Mouse (Mus musculus) stomach, postnatal 0 days (tissue): ENCODE results near the gene Gm21954. TPM values are rescaled to one million over a fixed set of nuclear protein-coding genes. Genes with fewer than 3 reads are reported as not detected.
A peak's percentile ranks its signal among the peaks of the same experiment; 100 is the strongest.

Experiments used
- ATAC-seq: fragments of 200-750 bp; cut with Nextera tagmentation; 2 replicates; pipeline ENCODE4 v1.8.0; 2017; ENCODE audit not compliant: low FRiP score, low TSS enrichment
- DNase-seq: peaks from one replicate; pipeline ENCODE4 v3.0.0-alpha.2; 2016; ENCODE audit warnings: low spot score
- H3K27ac ChIP-seq: fragments of 300-500 bp; sonication (generic); replicated peaks from 2 replicates; pipeline ENCODE4 v1.5.1; 2014; ENCODE audit warnings: mild to moderate bottlenecking, control low read depth
- H3K27me3 ChIP-seq: fragments of 300-500 bp; sonication (generic); 2 replicates; pipeline ENCODE4 v1.6.1; 2014; ENCODE audit warnings: low read length; ENCODE audit not compliant: control insufficient read depth, insufficient read depth
- H3K36me3 ChIP-seq: fragments of 300-500 bp; sonication (generic); 2 replicates; pipeline ENCODE4 v1.6.1; 2014; ENCODE audit warnings: low read length, mixed read lengths; ENCODE audit not compliant: control insufficient read depth, insufficient read depth
- H3K4me1 ChIP-seq: fragments of 300-500 bp; sonication (generic); replicated peaks from 2 replicates; pipeline ENCODE4 v1.6.1; 2014; ENCODE audit warnings: antibody characterized with exemption; ENCODE audit not compliant: control insufficient read depth, insufficient read depth
- H3K4me2 ChIP-seq: fragments of 300-500 bp; sonication (generic); replicated peaks from 2 replicates; pipeline ENCODE4 v1.6.1; 2014; ENCODE audit warnings: low read depth, mild to moderate bottlenecking, control low read depth, moderate library complexity
- H3K4me3 ChIP-seq: fragments of 300-500 bp; sonication (generic); 2 replicates; pipeline ENCODE4 v1.5.1; 2014; ENCODE audit warnings: low read depth, low read length, control low read depth
- H3K9ac ChIP-seq: fragments of 300-500 bp; sonication (generic); 2 replicates; pipeline ENCODE4 v1.6.1; 2014; ENCODE audit warnings: mild to moderate bottlenecking, low read length, control low read depth, mixed read lengths
- H3K9me3 ChIP-seq: fragments of 300-500 bp; sonication (generic); 2 replicates; pipeline ENCODE4 v1.6.1; 2016; ENCODE audit warnings: low read length; ENCODE audit not compliant: control insufficient read depth
- CTCF ChIP-seq: IDR thresholded peaks from 2 replicates; pipeline ENCODE4 v1.5.1; 2016; ENCODE audit warnings: antibody characterized with exemption, low read depth, mild to moderate bottlenecking, moderate library complexity
- EP300 ChIP-seq: optimal IDR thresholded peaks from 2 replicates; pipeline ENCODE3; 2016; ENCODE audit warnings: antibody characterized with exemption
- WGBS: fragments of 180-500 bp; shearing (Covaris S2); extraction: QIAGEN DNeasy Blood & Tissue Kit; methylation state at CpG from one replicate; pipeline ENCODE4 v1.1.7; 2014; 5-methylcytosine and 5-hydroxymethylcytosine counted together
- polyA plus RNA-seq: library from polyadenylated mRNA; unstranded; fragments of >200 nt; fragmentation: Nextera tagmentation; extraction: Ambion mirVana; gene quantifications from 2 replicates; pipeline ENCODE4 v1.2.1, GENCODE M21; 2015

Gene Gm21954
- polyA plus RNA-seq, 1 experiment from 2014 or later: not detected

DNA sequence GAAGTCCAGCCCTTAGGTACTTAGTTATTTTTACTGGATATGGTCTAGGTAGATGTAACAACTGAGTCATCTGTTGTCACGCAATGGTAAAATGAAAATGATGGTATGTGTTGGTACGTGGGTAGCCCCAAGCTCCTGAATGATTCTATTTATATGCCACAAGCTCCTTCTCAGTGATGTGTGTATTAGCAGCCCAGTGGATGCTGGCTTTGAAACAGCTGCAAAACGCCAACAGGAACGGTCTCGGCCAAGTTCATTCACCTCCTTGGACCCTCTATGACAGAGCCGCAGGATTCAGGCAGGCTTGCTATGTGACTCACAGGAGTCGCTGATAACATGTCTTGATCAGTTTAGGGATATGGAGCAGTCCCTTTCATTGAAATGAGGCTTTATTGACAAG is 38.2 kb upstream of the Gm21954 start:
- DNase-seq (no peak), ATAC-seq (no peak)
- Histone ChIP-seq H3K9me3 (no peaks in the 10 kb centered on the region), H3K36me3 (no peaks in the 10 kb centered on the region), H3K27ac (no peak overlapping the region), H3K4me1 (no peaks in the 10 kb centered on the region), H3K4me3 (no peak overlapping the region), H3K4me2 (no peak overlapping the region), H3K9ac (no peak overlapping the region), H3K27me3 (no peaks in the 10 kb centered on the region)
- WGBS: 64% methylated on average over 7 of the region's 7 CpGs
- TF ChIP-seq CTCF (no peak), EP300 (no peak)

DNA sequence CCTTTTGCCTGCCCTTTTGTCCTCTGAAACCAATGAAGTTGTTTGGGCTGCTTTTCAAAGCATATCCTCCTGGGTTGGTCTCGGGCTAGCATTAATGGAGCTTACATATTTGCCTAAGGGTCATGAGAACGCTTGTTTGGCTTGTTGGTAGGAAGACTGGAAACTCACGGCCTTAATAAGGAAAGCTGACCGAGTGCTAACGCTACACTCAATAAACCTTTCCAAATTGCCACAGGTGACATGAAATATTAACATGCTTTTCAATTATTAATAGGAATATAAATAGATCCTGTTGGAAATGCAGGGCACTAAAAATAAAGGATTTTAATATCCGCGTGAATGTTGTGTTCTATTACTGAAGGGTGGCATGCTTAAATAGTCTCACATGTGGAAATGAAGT is 27.3 kb upstream of the Gm21954 start:
- WGBS: 79% methylated on average over 7 of the region's 7 CpGs
- H3K4me3 ChIP-seq: no peak overlapping the region
- no peaks in the 10 kb centered on the region for H3K4me1 ChIP-seq
- H3K9me3 ChIP-seq: no peaks in the 10 kb centered on the region
- TF ChIP-seq CTCF (no peak), EP300 (no peak)
- ATAC-seq (no peak), DNase-seq (no peak)
- H3K36me3 ChIP-seq: no peaks in the 10 kb centered on the region
- H3K9ac ChIP-seq: no peak overlapping the region
- no peak overlapping the region for H3K4me2 ChIP-seq
- H3K27me3 ChIP-seq: no peaks in the 10 kb centered on the region
- H3K27ac ChIP-seq: no peak overlapping the region

DNA sequence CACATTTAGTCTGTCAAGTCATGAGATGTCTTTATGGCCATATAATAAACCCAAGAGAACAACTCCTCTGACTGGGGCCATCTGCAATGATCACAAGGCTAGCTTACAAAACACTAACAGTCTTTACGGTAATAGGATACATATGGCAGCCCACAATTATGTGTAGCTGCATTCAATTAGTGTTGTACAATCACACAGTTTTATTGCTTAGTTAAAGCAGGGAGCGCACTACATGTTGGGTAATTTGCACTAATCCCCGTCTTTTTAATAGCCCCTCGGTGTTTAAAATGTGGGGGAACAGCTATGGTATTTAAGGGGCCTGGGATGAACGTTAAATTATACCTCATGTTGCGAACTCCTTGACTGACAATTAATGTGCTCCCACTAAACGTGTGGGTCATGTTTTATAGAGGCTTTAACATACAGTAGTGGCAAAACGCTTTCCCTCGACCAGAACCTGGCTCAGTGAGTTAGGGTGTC is 24.5 kb upstream of the Gm21954 start:
- Histone ChIP-seq H3K27me3 (no peaks in the 10 kb centered on the region), H3K4me1 (no peaks in the 10 kb centered on the region), H3K4me3 (no peak overlapping the region), H3K27ac (no peak overlapping the region), H3K36me3 (no peaks in the 10 kb centered on the region), H3K9me3 (no peaks in the 10 kb centered on the region), H3K4me2 (no peak overlapping the region), H3K9ac (no peak overlapping the region)
- WGBS: 78% methylated on average over 9 of the region's 9 CpGs
- no peak for DNase-seq
- TF ChIP-seq CTCF (no peak), EP300 (no peak)
- no peak for ATAC-seq

DNA sequence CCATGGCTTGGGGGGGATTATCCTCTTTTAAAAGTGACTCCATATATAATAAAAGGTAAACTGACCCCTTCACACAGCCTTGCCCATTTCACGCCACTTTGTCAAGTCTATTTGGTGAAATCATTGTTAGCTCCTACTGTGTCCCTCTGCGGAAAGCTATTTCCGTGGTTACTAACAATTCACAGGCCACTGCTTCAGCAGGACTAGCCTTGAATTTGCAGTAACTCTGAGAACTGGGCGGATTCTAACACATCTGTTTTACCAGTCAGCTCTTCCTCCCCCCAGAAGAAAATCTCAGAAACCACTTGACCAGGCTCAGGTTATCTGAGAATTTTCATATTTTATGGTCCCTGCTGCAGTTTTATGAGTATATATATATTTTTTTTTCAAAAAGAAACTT is 23.9 kb upstream of the Gm21954 start:
- Histone ChIP-seq H3K4me2 (no peak overlapping the region), H3K4me3 (no peak overlapping the region), H3K9ac (no peak overlapping the region), H3K36me3 (no peaks in the 10 kb centered on the region), H3K27me3 (no peaks in the 10 kb centered on the region), H3K27ac (no peak overlapping the region), H3K9me3 (no peaks in the 10 kb centered on the region), H3K4me1 (no peaks in the 10 kb centered on the region)
- ATAC-seq: no peak
- TF ChIP-seq CTCF (no peak), EP300 (no peak)
- WGBS: 75% methylated on average over 4 of the region's 4 CpGs
- DNase-seq: no peak

DNA sequence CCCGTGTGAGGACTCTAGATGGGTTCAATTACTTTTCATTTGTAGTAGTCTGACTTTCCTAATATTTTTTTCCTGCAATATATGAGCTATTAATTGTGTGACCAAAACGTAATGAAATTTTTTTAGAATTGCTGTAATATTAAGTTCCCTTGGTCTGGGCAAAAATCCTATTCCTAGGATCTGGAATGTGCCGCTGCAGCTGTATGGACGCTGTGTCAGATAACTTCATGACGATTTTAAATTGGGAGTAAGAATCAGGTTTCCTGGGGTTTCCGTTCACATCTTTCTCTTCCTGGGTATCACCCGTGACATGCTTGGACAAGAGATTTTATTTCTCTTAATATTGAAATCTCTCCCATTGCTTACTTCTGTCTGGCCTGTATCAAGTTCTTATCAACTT is 23.2 kb upstream of the Gm21954 start:
- Histone ChIP-seq H3K4me3 (no peak overlapping the region), H3K9me3 (no peaks in the 10 kb centered on the region), H3K9ac (no peak overlapping the region), H3K27ac (no peak overlapping the region), H3K4me1 (no peaks in the 10 kb centered on the region), H3K27me3 (no peaks in the 10 kb centered on the region), H3K4me2 (no peak overlapping the region), H3K36me3 (no peaks in the 10 kb centered on the region)
- TF ChIP-seq EP300: no peak
- no peak for TF ChIP-seq CTCF
- 83% methylated on average over 7 of the region's 7 CpGs for WGBS
- no peak for ATAC-seq
- no peak for DNase-seq

DNA sequence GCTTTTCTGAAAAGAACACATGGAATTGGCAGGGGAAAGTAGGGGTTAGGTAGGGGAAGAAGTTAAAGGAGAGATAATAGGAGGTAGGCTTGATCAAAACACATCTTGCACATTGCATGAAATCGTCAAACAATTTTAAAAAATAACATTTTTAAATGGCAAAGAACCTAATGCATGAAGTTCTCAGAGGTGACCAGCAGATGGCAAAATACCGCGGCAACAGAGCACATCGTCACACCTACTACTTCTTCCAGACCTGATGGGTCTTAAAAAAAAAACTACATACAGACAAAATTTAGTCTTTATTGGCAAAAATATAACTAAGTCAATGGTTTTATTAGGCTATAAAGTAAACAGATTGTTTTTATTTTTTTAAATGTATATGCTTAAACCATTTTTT is 22.3 kb upstream of the Gm21954 start:
- 43% methylated on average over 4 of the region's 4 CpGs for WGBS

More for the DNA sequence above, 22.3 kb upstream of the Gm21954 start:
- no peaks in the 10 kb centered on the region for H3K9me3 ChIP-seq
- H3K4me2 ChIP-seq: no peak overlapping the region
- no peaks in the 10 kb centered on the region for H3K27me3 ChIP-seq
- H3K27ac ChIP-seq: no peak overlapping the region
- H3K9ac ChIP-seq: no peak overlapping the region
- no peak for DNase-seq
- H3K4me3 ChIP-seq: no peak overlapping the region
- H3K36me3 ChIP-seq: no peaks in the 10 kb centered on the region
- ATAC-seq: no peak
- TF ChIP-seq CTCF: peak; percentile 72
- TF ChIP-seq EP300: no peak
- H3K4me1 ChIP-seq: no peaks in the 10 kb centered on the region
